Mouse (Mus musculus): ENCODE data around the gene Akr1c14. TPM values are rescaled to one million over a fixed set of nuclear protein-coding genes. Genes with fewer than 3 reads are reported as not detected.
"Not testable (repeated sequence)": the region's sequence is repeated elsewhere in the genome, so short reads cannot be mapped to it uniquely, and the experiment has no call there.

Gene Akr1c14
- total RNA-seq, 2 experiments from 2014 or later: 1.3 TPM

GRCm38 (mm10) chr13:4059363-4059762 is 10.6 kb downstream of the Akr1c14 start:
- no peak for DNase-seq (ENCODE audit: extremely low spot score in 1 of 2, low spot score in 2 of 2)
- TF ChIP-seq CTCF (IDR thresholded peaks at IDR 0.05): no peak
- H3K4me3 ChIP-seq: 0 out of 2 replicates have a peak overlapping the region, but pooled peaks have one; percentile 7
- intact Hi-C loops (cut with DNase I): no loop called here
- no peak overlapping the region; the same call in 1 of the 2 replicates for H3K27ac ChIP-seq

GRCm38 (mm10) chr13:4060214-4060730 is 11.5 kb downstream of the Akr1c14 start:
- Histone ChIP-seq H3K4me3 (no peak overlapping the region), H3K27ac (no peak overlapping the region)
- DNase-seq (ENCODE audit: extremely low spot score in 1 of 2, low spot score in 2 of 2): no peak
- intact Hi-C loops (cut with DNase I): no loop called here
- TF ChIP-seq CTCF (IDR thresholded peaks at IDR 0.05): no peak

GRCm38 (mm10) chr13:4076517-4077435 is 28.0 kb downstream of the Akr1c14 start:
- no peak for TF ChIP-seq CTCF (IDR thresholded peaks at IDR 0.05)

GRCm38 (mm10) chr13:4079876-4080275 is 31.1 kb downstream of the Akr1c14 start:
- intact Hi-C loops (cut with DNase I): no loop called here
- Histone ChIP-seq H3K4me3 (no peak overlapping the region), H3K27ac (no peak overlapping the region)
- no peak for DNase-seq (ENCODE audit: extremely low spot score in 1 of 2, low spot score in 2 of 2)
- no peak for TF ChIP-seq CTCF (IDR thresholded peaks at IDR 0.05)

More at GRCm38 (mm10) chr13:4076517-4077435, 28.0 kb downstream of the Akr1c14 start:
- no peak for DNase-seq (ENCODE audit: extremely low spot score in 1 of 2, low spot score in 2 of 2)
- H3K27ac ChIP-seq: no peak overlapping the region
- H3K4me3 ChIP-seq: no peak overlapping the region
- intact Hi-C loops (cut with DNase I): no loop called here

GRCm38 (mm10) chr13:4101691-4102090 is 52.9 kb downstream of the Akr1c14 start:
- Histone ChIP-seq H3K4me3 (no peak overlapping the region), H3K27ac (no peak overlapping the region)
- intact Hi-C loops (cut with DNase I): no loop called here
- DNase-seq (ENCODE audit: extremely low spot score in 1 of 2, low spot score in 2 of 2): no peak
- no peak for TF ChIP-seq CTCF (IDR thresholded peaks at IDR 0.05)

- no peak for DNase-seq (ENCODE audit: extremely low spot score in 1 of 2, low spot score in 2 of 2)
- Histone ChIP-seq H3K27ac (no peak overlapping the region), H3K4me3 (no peak overlapping the region)
- intact Hi-C loops (cut with DNase I): no loop called here
- TF ChIP-seq CTCF (IDR thresholded peaks at IDR 0.05): no peak
Measured at GRCm38 (mm10) chr13:4102721-4103120, 53.9 kb downstream of the Akr1c14 start.

GRCm38 (mm10) chr13:4110281-4111188 is 61.7 kb downstream of the Akr1c14 start:
- H3K4me3 ChIP-seq: no peak overlapping the region
- intact Hi-C loops (cut with DNase I): loop anchor here (5.0 kb wide), 2 partner anchors 172 to 502 kb away; no protein-coding TSS in a partner anchor
- peak; percentile 54 for DNase-seq (ENCODE audit: extremely low spot score in 1 of 2, low spot score in 2 of 2)
- H3K27ac ChIP-seq: no peak overlapping the region
- TF ChIP-seq CTCF (IDR thresholded peaks at IDR 0.05): peak; percentile 84

- intact Hi-C loops (cut with DNase I): no loop called here
- DNase-seq (ENCODE audit: extremely low spot score in 1 of 2, low spot score in 2 of 2): no peak
- no peak for TF ChIP-seq CTCF (IDR thresholded peaks at IDR 0.05)
- Histone ChIP-seq H3K4me3 (no peak overlapping the region), H3K27ac (no peak overlapping the region)
Measured at GRCm38 (mm10) chr13:4119181-4119904, 70.5 kb downstream of the Akr1c14 start.

- Histone ChIP-seq H3K27ac (no peak overlapping the region), H3K4me3 (no peak overlapping the region)
- no peak for TF ChIP-seq CTCF (IDR thresholded peaks at IDR 0.05)
- DNase-seq (ENCODE audit: extremely low spot score in 1 of 2, low spot score in 2 of 2): no peak
- intact Hi-C loops (cut with DNase I): no loop called here
Measured at GRCm38 (mm10) chr13:4123146-4123545, 74.3 kb downstream of the Akr1c14 start.

- DNase-seq (ENCODE audit: extremely low spot score in 1 of 2, low spot score in 2 of 2); intact Hi-C loops (cut with DNase I): not testable (repeated sequence)
Measured at GRCm38 (mm10) chr13:4124471-4124870, 75.7 kb downstream of the Akr1c14 start.

GRCm38 (mm10) chr13:4125846-4126245 is 77.0 kb downstream of the Akr1c14 start:
- DNase-seq (ENCODE audit: extremely low spot score in 1 of 2, low spot score in 2 of 2); intact Hi-C loops (cut with DNase I); H3K4me3 ChIP-seq; H3K27ac ChIP-seq: not testable (repeated sequence)

More at GRCm38 (mm10) chr13:4124471-4124870, 75.7 kb downstream of the Akr1c14 start:
- H3K4me3 ChIP-seq, H3K27ac ChIP-seq: not testable (repeated sequence)

All from left cerebral cortex, adult 2 months (tissue).